In the genomic region with DNA sequence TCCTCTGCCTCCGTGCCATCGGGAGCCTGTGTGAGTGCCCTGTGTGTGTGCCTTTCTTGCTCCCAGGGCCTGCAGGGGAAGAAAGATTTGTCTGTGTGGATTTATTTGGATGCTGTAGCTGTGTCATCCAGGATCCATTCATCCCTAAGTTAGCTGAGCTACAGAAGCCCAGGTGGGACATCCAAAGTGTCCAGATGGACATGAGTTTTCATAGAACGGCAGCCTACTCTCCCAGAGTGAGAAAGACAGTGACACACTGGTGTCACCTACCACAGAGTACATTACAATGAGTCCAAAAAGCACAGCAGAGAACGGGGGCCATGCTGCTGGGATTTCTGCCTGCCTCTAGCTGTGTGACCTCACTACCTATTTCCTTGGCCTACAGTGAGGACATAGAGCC, we compare ENCODE assay signal across 21 mouse cellular contexts.
DNase-seq lines count a peak whose midpoint lies in the region; ATAC-seq and TF ChIP-seq lines count a peak whose summit lies in the region.
"Had no signal": no experiment of that assay in that cellular context is flagged by ENCODE, and none has a peak within 500 bp of the region (broad histone marks: within the 10 kb centered on the region; RNA-seq: fewer than 3 reads in every experiment).

No protein-coding gene starts in this region.

- H3K27ac ChIP-seq in hindbrain, embryonic 15.5 days (replicated peaks): peak overlapping the region; percentile 73
- H3K27ac ChIP-seq in hindbrain, embryonic 11.5 days (ENCODE audit: low read depth, low read length): no peak overlapping the region
- H3K27ac ChIP-seq in forebrain, embryonic 14.5 days (ENCODE audit: low read depth, low read length): peak overlapping the region; percentile 59; the same call in 1 of the 2 replicates
- peak overlapping the region; percentile 61; the same call in 1 of the 2 replicates for H3K27ac ChIP-seq in hindbrain, embryonic 16.5 days (ENCODE audit: low read depth, low read length)
- peak overlapping the region; percentile 65; the same call in 1 of the 2 replicates for H3K27ac ChIP-seq in neural tube, embryonic 14.5 days (ENCODE audit: low read depth, low read length)
- H3K27ac ChIP-seq in stomach, postnatal 0 days (replicated peaks): no peak overlapping the region
- H3K27ac ChIP-seq: heart, embryonic 15.5 days; liver, embryonic 14.5 days; lung, embryonic 15.5 days; macrophage had no signal

- TF ChIP-seq CTCF in stomach, postnatal 0 days (IDR thresholded peaks at IDR 0.05; ENCODE audit: low read depth): no peak

- 86% methylated on average over 4 of the region's 4 CpGs for WGBS in hindbrain, embryonic 15.5 days
- 96% methylated on average over 4 of the region's 4 CpGs for WGBS in hindbrain, embryonic 11.5 days
- WGBS in forebrain, embryonic 14.5 days: 95% methylated on average over 4 of the region's 4 CpGs
- 86% methylated on average over 4 of the region's 4 CpGs for WGBS in hindbrain, embryonic 16.5 days
- 90% methylated on average over 4 of the region's 4 CpGs for WGBS in neural tube, embryonic 14.5 days
- 92% methylated on average over 4 of the region's 4 CpGs for WGBS in stomach, postnatal 0 days

- no peak overlapping the region for H3K4me2 ChIP-seq in hindbrain, embryonic 15.5 days
- no peak overlapping the region for H3K4me2 ChIP-seq in hindbrain, embryonic 11.5 days (replicated peaks; ENCODE audit: low read depth, low read length)
- no peak overlapping the region for H3K4me2 ChIP-seq in forebrain, embryonic 14.5 days (ENCODE audit: low read length)
- no peak overlapping the region for H3K4me2 ChIP-seq in hindbrain, embryonic 16.5 days (ENCODE audit: low read length)
- H3K4me2 ChIP-seq in neural tube, embryonic 14.5 days (ENCODE audit: low read depth, low read length): no peak overlapping the region
- no peak overlapping the region for H3K4me2 ChIP-seq in stomach, postnatal 0 days (replicated peaks; ENCODE audit: low read depth)
- H3K4me2 ChIP-seq: heart, embryonic 15.5 days; lung, embryonic 15.5 days; midbrain, embryonic 12.5 days had no signal

- H3K9ac ChIP-seq in hindbrain, embryonic 15.5 days: no peak overlapping the region
- no peak overlapping the region for H3K9ac ChIP-seq in hindbrain, embryonic 11.5 days (ENCODE audit: low read depth, low read length)
- H3K9ac ChIP-seq in forebrain, embryonic 14.5 days (ENCODE audit: low read length): no peak overlapping the region
- no peak overlapping the region for H3K9ac ChIP-seq in hindbrain, embryonic 16.5 days (ENCODE audit: low read depth, low read length)
- no peak overlapping the region for H3K9ac ChIP-seq in neural tube, embryonic 14.5 days (replicated peaks; ENCODE audit: low read depth, low read length)
- H3K9ac ChIP-seq in stomach, postnatal 0 days (ENCODE audit: low read length): no peak overlapping the region
- H3K9ac ChIP-seq: heart, embryonic 15.5 days; liver, embryonic 14.5 days; lung, embryonic 15.5 days; midbrain, embryonic 12.5 days had no signal

- no peaks in the 10 kb centered on the region for H3K9me3 ChIP-seq in hindbrain, embryonic 15.5 days
- no peaks in the 10 kb centered on the region for H3K9me3 ChIP-seq in hindbrain, embryonic 11.5 days (ENCODE audit: control insufficient read depth, low read length)
- no peaks in the 10 kb centered on the region for H3K9me3 ChIP-seq in forebrain, embryonic 14.5 days (replicated peaks; ENCODE audit: control insufficient read depth, low read length)
- H3K9me3 ChIP-seq in hindbrain, embryonic 16.5 days (ENCODE audit: control insufficient read depth, low read length): no peaks in the 10 kb centered on the region
- no peaks in the 10 kb centered on the region for H3K9me3 ChIP-seq in neural tube, embryonic 14.5 days (ENCODE audit: control insufficient read depth, low read length)
- H3K9me3 ChIP-seq in stomach, postnatal 0 days (ENCODE audit: control insufficient read depth, low read length): no peaks in the 10 kb centered on the region
- H3K9me3 ChIP-seq: heart, embryonic 15.5 days; lung, embryonic 15.5 days; midbrain, embryonic 12.5 days had no signal

- no peaks in the 10 kb centered on the region for H3K36me3 ChIP-seq in hindbrain, embryonic 15.5 days
- H3K36me3 ChIP-seq in hindbrain, embryonic 11.5 days (ENCODE audit: control insufficient read depth, insufficient read depth, low read length): no peaks in the 10 kb centered on the region
- no peaks in the 10 kb centered on the region for H3K36me3 ChIP-seq in forebrain, embryonic 14.5 days (ENCODE audit: control insufficient read depth, insufficient read depth, low read length)
- no peaks in the 10 kb centered on the region for H3K36me3 ChIP-seq in hindbrain, embryonic 16.5 days (ENCODE audit: control insufficient read depth, insufficient read depth, low read length)
- no peaks in the 10 kb centered on the region for H3K36me3 ChIP-seq in neural tube, embryonic 14.5 days (ENCODE audit: control insufficient read depth, insufficient read depth, low read length)
- no peaks in the 10 kb centered on the region for H3K36me3 ChIP-seq in stomach, postnatal 0 days (ENCODE audit: control insufficient read depth, insufficient read depth, low read length)
- H3K36me3 ChIP-seq: heart, embryonic 15.5 days; lung, embryonic 15.5 days; midbrain, embryonic 12.5 days had no signal

- ATAC-seq in hindbrain, embryonic 15.5 days (ENCODE audit: low FRiP score, low read depth): no peak
- no peak for ATAC-seq in hindbrain, embryonic 11.5 days (ENCODE audit: low FRiP score)
- no peak for ATAC-seq in forebrain, embryonic 14.5 days
- ATAC-seq in hindbrain, embryonic 16.5 days: no peak
- no peak for ATAC-seq in neural tube, embryonic 14.5 days (ENCODE audit: low read depth)
- ATAC-seq in stomach, postnatal 0 days (ENCODE audit: low FRiP score, low TSS enrichment): no peak
- ATAC-seq: intestine, embryonic 16.5 days had no signal

- no peaks in the 10 kb centered on the region for H3K27me3 ChIP-seq in hindbrain, embryonic 15.5 days
- H3K27me3 ChIP-seq in hindbrain, embryonic 11.5 days (ENCODE audit: control insufficient read depth, insufficient read depth, low read length): no peaks in the 10 kb centered on the region
- no peaks in the 10 kb centered on the region for H3K27me3 ChIP-seq in forebrain, embryonic 14.5 days (replicated peaks; ENCODE audit: control insufficient read depth, insufficient read depth, low read length)
- H3K27me3 ChIP-seq in hindbrain, embryonic 16.5 days (replicated peaks; ENCODE audit: control insufficient read depth, insufficient read depth, low read length): no peaks in the 10 kb centered on the region
- no peaks in the 10 kb centered on the region for H3K27me3 ChIP-seq in neural tube, embryonic 14.5 days (ENCODE audit: control insufficient read depth, insufficient read depth, low read length)
- no peaks in the 10 kb centered on the region for H3K27me3 ChIP-seq in stomach, postnatal 0 days (ENCODE audit: control insufficient read depth, insufficient read depth, low read length)
- H3K27me3 ChIP-seq: lung, embryonic 15.5 days; midbrain, embryonic 12.5 days had no signal

- H3K4me3 ChIP-seq in hindbrain, embryonic 15.5 days: no peak overlapping the region
- no peak overlapping the region for H3K4me3 ChIP-seq in hindbrain, embryonic 11.5 days (ENCODE audit: low read depth, low read length)
- no peak overlapping the region for H3K4me3 ChIP-seq in forebrain, embryonic 14.5 days (ENCODE audit: low read depth, low read length)
- no peak overlapping the region for H3K4me3 ChIP-seq in hindbrain, embryonic 16.5 days (ENCODE audit: low read length)
- H3K4me3 ChIP-seq in neural tube, embryonic 14.5 days (ENCODE audit: low read depth, low read length): no peak overlapping the region
- no peak overlapping the region for H3K4me3 ChIP-seq in stomach, postnatal 0 days (ENCODE audit: low read depth, low read length)
- H3K4me3 ChIP-seq: erythroblast, embryonic 14.5 days; heart, embryonic 15.5 days; lung, embryonic 15.5 days; midbrain, embryonic 12.5 days had no signal

- no peak for TF ChIP-seq EP300 in stomach, postnatal 0 days (optimal IDR thresholded peaks at IDR 0.05)

- peaks cover 34% of the 10 kb centered on the region for H3K4me1 ChIP-seq in hindbrain, embryonic 15.5 days (replicated peaks)
- H3K4me1 ChIP-seq in hindbrain, embryonic 11.5 days (replicated peaks; ENCODE audit: control insufficient read depth, insufficient read depth, low read length): no peaks in the 10 kb centered on the region; the same call in 1 of the 2 replicates
- peaks cover 35% of the 10 kb centered on the region for H3K4me1 ChIP-seq in forebrain, embryonic 14.5 days (ENCODE audit: control insufficient read depth, insufficient read depth, low read length)
- H3K4me1 ChIP-seq in hindbrain, embryonic 16.5 days (ENCODE audit: control insufficient read depth, insufficient read depth, low read depth, low read length): peaks cover 18% of the 10 kb centered on the region
- peaks cover 21% of the 10 kb centered on the region; the same call in 1 of the 2 replicates for H3K4me1 ChIP-seq in neural tube, embryonic 14.5 days (ENCODE audit: control insufficient read depth, insufficient read depth, low read length)
- H3K4me1 ChIP-seq in stomach, postnatal 0 days (replicated peaks; ENCODE audit: control insufficient read depth, insufficient read depth): no peaks in the 10 kb centered on the region
- H3K4me1 ChIP-seq: heart, embryonic 15.5 days; lung, embryonic 15.5 days had no signal

- DNase-seq in hindbrain, embryonic 11.5 days (ENCODE audit: low spot score): no peak
- DNase-seq in forebrain, embryonic 14.5 days (ENCODE audit: low spot score): no peak
- no peak for DNase-seq in adrenal gland, postnatal 10 days
- DNase-seq in stomach, postnatal 0 days (ENCODE audit: low spot score): no peak
- DNase-seq: adrenal gland, adult 2 months; gastrocnemius, postnatal 10 days; heart, adult 18-20 months; heart, postnatal 4 days; right cerebral cortex, postnatal 14 days; spleen, adult 18-20 months; thymus, postnatal 4 days had no signal

Comparison
In these comparisons a context has a peak if more than half of its experiments do, and no peak if none do; other contexts are left out.
1. H3K27ac ChIP-seq: peak in hindbrain, embryonic 15.5 days (single experiment), forebrain, embryonic 14.5 days (single experiment), hindbrain, embryonic 16.5 days (single experiment) and neural tube, embryonic 14.5 days (single experiment); none in hindbrain, embryonic 11.5 days (single experiment) and stomach, postnatal 0 days (single experiment).